Mouse (Mus musculus) liver, postnatal 0 days (tissue): ENCODE data around the gene Tnfaip8l1.

Experiments used
- CTCF ChIP-seq: sonication (generic); IDR thresholded peaks from 2 replicates; pipeline ENCODE4 v1.5.1; 2016; ENCODE audit warnings: antibody characterized with exemption, low read depth
- EP300 ChIP-seq: IDR thresholded peaks from 2 replicates; pipeline ENCODE4 v1.6.1; 2016; ENCODE audit warnings: antibody characterized with exemption, low read depth, mild to moderate bottlenecking

- no peak for TF ChIP-seq CTCF
- TF ChIP-seq EP300 = no peak
Observed at GRCm38 (mm10) chr17:56164510-56164909, 2.2 kb downstream of the Tnfaip8l1 start.
